ENCODE assay signal across 27 mouse cellular contexts in genomic region chr6:8157121-8157520, GRCm38 (mm10). TPM values are rescaled to one million over a fixed set of nuclear protein-coding genes. Genes with fewer than 3 reads are reported as not detected.
DNase-seq lines count a peak whose midpoint lies in the region; ATAC-seq and TF ChIP-seq lines count a peak whose summit lies in the region.
"Had no signal": no experiment of that assay in that cellular context is flagged by ENCODE, and none has a peak within 500 bp of the region (broad histone marks: within the 10 kb centered on the region; RNA-seq: fewer than 3 reads in every experiment).

No protein-coding gene starts in this region.

- H3K9me3 ChIP-seq in forebrain, postnatal 0 days (ENCODE audit: low read length) = no peaks in the 10 kb centered on the region
- no peaks in the 10 kb centered on the region for H3K9me3 ChIP-seq in forebrain, embryonic 10.5 days
- H3K9me3 ChIP-seq: embryonic facial prominence, embryonic 12.5 days; embryonic facial prominence, embryonic 15.5 days; forebrain, embryonic 12.5 days; forebrain, embryonic 15.5 days; heart, embryonic 10.5 days; heart, embryonic 13.5 days had no signal

- H3K4me1 ChIP-seq in forebrain, postnatal 0 days (ENCODE audit: insufficient read depth) = no peaks in the 10 kb centered on the region
- peaks cover 7% of the 10 kb centered on the region; the same call in 1 of the 2 replicates for H3K4me1 ChIP-seq in forebrain, embryonic 10.5 days
- H3K4me1 ChIP-seq: embryonic facial prominence, embryonic 15.5 days; heart, embryonic 10.5 days had no signal

- peak; percentile 47; the same call in 1 of the 2 replicates for ATAC-seq in forebrain, postnatal 0 days
- ATAC-seq: activated CD4-positive, CD25-positive, alpha-beta regulatory T cell, adult 4 months; forebrain, embryonic 15.5 days; hindbrain, postnatal 0 days; inflammation-experienced regulatory T-cells, adult 6 months had no signal

- DNase-seq in forebrain, postnatal 0 days = no peak
- DNase-seq in forebrain, embryonic 10.5 days (ENCODE audit: extremely low spot score, low spot score) = no peak
- DNase-seq in layer of hippocampus, adult 18-20 months (ENCODE audit: low spot score in 2 of 2) = peak; percentile 20 to 52
- no peak for DNase-seq in layer of hippocampus, postnatal 10 days (ENCODE audit: low spot score in 2 of 2)
- DNase-seq in layer of hippocampus, adult 9-11 months = peak; percentile 47
- no peak for DNase-seq in heart, adult 18-20 months
- DNase-seq: adrenal gland, postnatal 10 days; adrenal gland, postnatal 36 days; cerebellum, adult 11 months; cerebellum, adult 2 months; cerebellum, adult 9-11 months; cerebellum, postnatal 25 days; gastrocnemius, postnatal 25 days; heart, adult 2 months; heart, postnatal 14 days; heart, postnatal 4 days had no signal

- TF ChIP-seq CTCF in forebrain, postnatal 0 days (IDR thresholded peaks at IDR 0.05; ENCODE audit: low read depth) = no peak

- H3K9ac ChIP-seq in forebrain, postnatal 0 days = no peak overlapping the region
- H3K9ac ChIP-seq: embryonic facial prominence, embryonic 12.5 days; embryonic facial prominence, embryonic 15.5 days; forebrain, embryonic 12.5 days; forebrain, embryonic 15.5 days; heart, embryonic 13.5 days; hindbrain, embryonic 14.5 days had no signal

- no peak overlapping the region for H3K4me3 ChIP-seq in forebrain, postnatal 0 days (ENCODE audit: low read depth, low read length)
- no peak overlapping the region for H3K4me3 ChIP-seq in forebrain, embryonic 10.5 days
- H3K4me3 ChIP-seq: embryonic facial prominence, embryonic 12.5 days; embryonic facial prominence, embryonic 15.5 days; forebrain, embryonic 12.5 days; forebrain, embryonic 15.5 days; heart, adult 2 months; heart, embryonic 10.5 days; heart, embryonic 13.5 days had no signal

- H3K27me3 ChIP-seq in forebrain, postnatal 0 days (ENCODE audit: insufficient read depth, low read length) = no peaks in the 10 kb centered on the region
- no peaks in the 10 kb centered on the region for H3K27me3 ChIP-seq in forebrain, embryonic 10.5 days (ENCODE audit: poor library complexity, severe bottlenecking)
- H3K27me3 ChIP-seq: embryonic facial prominence, embryonic 12.5 days; embryonic facial prominence, embryonic 15.5 days; forebrain, embryonic 12.5 days; forebrain, embryonic 15.5 days; heart, embryonic 13.5 days had no signal

- no peak overlapping the region for H3K27ac ChIP-seq in forebrain, postnatal 0 days (ENCODE audit: low read depth, low read length)
- H3K27ac ChIP-seq in forebrain, embryonic 10.5 days = no peak overlapping the region
- H3K27ac ChIP-seq: embryonic facial prominence, embryonic 12.5 days; embryonic facial prominence, embryonic 15.5 days; forebrain, embryonic 12.5 days; forebrain, embryonic 15.5 days; heart, adult 2 months; heart, embryonic 10.5 days; heart, embryonic 13.5 days; hindbrain, embryonic 14.5 days; hindbrain, postnatal 0 days had no signal

- H3K4me2 ChIP-seq in forebrain, postnatal 0 days (ENCODE audit: low read depth) = no peak overlapping the region
- H3K4me2 ChIP-seq: embryonic facial prominence, embryonic 12.5 days; embryonic facial prominence, embryonic 15.5 days; forebrain, embryonic 12.5 days; forebrain, embryonic 15.5 days; heart, embryonic 13.5 days; hindbrain, embryonic 14.5 days had no signal

- H3K36me3 ChIP-seq in forebrain, postnatal 0 days (ENCODE audit: insufficient read depth) = no peaks in the 10 kb centered on the region
- no peaks in the 10 kb centered on the region for H3K36me3 ChIP-seq in forebrain, embryonic 10.5 days (replicated peaks)
- H3K36me3 ChIP-seq: embryonic facial prominence, embryonic 12.5 days; embryonic facial prominence, embryonic 15.5 days; forebrain, embryonic 12.5 days; forebrain, embryonic 15.5 days; heart, embryonic 10.5 days; heart, embryonic 13.5 days had no signal

RNA-seq across cellular contexts. Expression of gene Col28a1, which starts 35.3 kb away (rescaled TPM):
- 0.77 and 1.2 TPM in 2 replicates for total RNA-seq in forebrain, postnatal 0 days (2014; rRNA removed)
- polyA plus RNA-seq in forebrain, postnatal 0 days (2015; fragmentation: Nextera tagmentation; extraction: Ambion mirVana) = 0.52 and 1.1 TPM in 2 replicates
- 0.10 and 0.12 TPM in 2 replicates for polyA plus RNA-seq in forebrain, embryonic 10.5 days (2016; fragmentation: Nextera tagmentation; extraction: Ambion mirVana)
- total RNA-seq in layer of hippocampus, adult 18-20 months (2021) = under 1 TPM; 0.32 to 0.38 TPM
- under 1 TPM; 0.91 to 0.96 TPM for total RNA-seq in layer of hippocampus, postnatal 10 days (2021)
- under 1 TPM; 0.22 to 0.36 TPM for total RNA-seq in heart, adult 18-20 months (2021)
- total RNA-seq: ES-E14 had no signal
- polyA plus RNA-seq: activated CD4-positive, CD25-positive, alpha-beta regulatory T cell, adult 4 months; forebrain, embryonic 12.5 days; heart, embryonic 10.5 days; inflammation-experienced regulatory T-cells, adult 6 months had no signal

RNA-seq across cellular contexts. Expression of gene Mios, which starts 51.9 kb away (rescaled TPM):
- 30.5 and 35.7 TPM in 2 replicates for total RNA-seq in forebrain, postnatal 0 days (2014; rRNA removed)
- polyA plus RNA-seq in forebrain, postnatal 0 days (2015; fragmentation: Nextera tagmentation; extraction: Ambion mirVana) = 18.2 and 22.4 TPM in 2 replicates
- polyA plus RNA-seq in forebrain, embryonic 10.5 days (2016; fragmentation: Nextera tagmentation; extraction: Ambion mirVana) = 27.6 and 28.6 TPM in 2 replicates
- 10 to 100 TPM; 22.6 to 23.3 TPM for total RNA-seq in layer of hippocampus, adult 18-20 months (2021)
- total RNA-seq in layer of hippocampus, postnatal 10 days (2021) = 10 to 100 TPM; 27.1 to 29.2 TPM
- total RNA-seq in heart, adult 18-20 months (2021) = 10 to 100 TPM; 16.8 to 17.1 TPM

Comparison
In these comparisons a context has a peak if more than half of its experiments do, and no peak if none do; other contexts are left out.
1. DNase-seq: peak in layer of hippocampus, adult 18-20 months (2 of 2) and layer of hippocampus, adult 9-11 months (single experiment); none in forebrain, postnatal 0 days (single experiment), forebrain, embryonic 10.5 days (single experiment), layer of hippocampus, postnatal 10 days (0 of 2) and heart, adult 18-20 months (0 of 2).